Mouse (Mus musculus) forebrain, embryonic 12.5 days (tissue): ENCODE data around the gene Slc30a9. TPM values are rescaled to one million over a fixed set of nuclear protein-coding genes. Genes with fewer than 3 reads are reported as not detected.

ENCODE experiments used
- ATAC-seq: fragments of 200-750 bp; cut with Nextera tagmentation; 2 replicates; pipeline ENCODE4 v1.8.0; 2017; ENCODE audit warnings: moderate TSS enrichment; ENCODE audit not compliant: low FRiP score
- H3K27ac ChIP-seq: fragments of 300-500 bp; sonication (generic); 2 replicates; pipeline ENCODE4 v1.5.1; 2016; ENCODE audit warnings: mild to moderate bottlenecking
- H3K27me3 ChIP-seq: fragments of 300-500 bp; sonication (generic); 2 replicates; pipeline ENCODE4 v1.6.1; 2016; ENCODE audit warnings: mild to moderate bottlenecking
- H3K36me3 ChIP-seq: fragments of 300-500 bp; sonication (generic); replicated peaks from 2 replicates; pipeline ENCODE4 v1.6.1; 2016; ENCODE audit warnings: mild to moderate bottlenecking
- H3K4me1 ChIP-seq: fragments of 300-500 bp; sonication (generic); 2 replicates; pipeline ENCODE4 v1.6.1; 2016
- H3K4me2 ChIP-seq: fragments of 300-500 bp; sonication (generic); 2 replicates; pipeline ENCODE4 v1.6.1; 2016; ENCODE audit warnings: mild to moderate bottlenecking, moderate library complexity
- H3K4me3 ChIP-seq: fragments of 300-500 bp; sonication (generic); replicated peaks from 2 replicates; pipeline ENCODE4 v1.5.1; 2016; ENCODE audit warnings: mild to moderate bottlenecking
- H3K9ac ChIP-seq: fragments of 300-500 bp; sonication (generic); 2 replicates; pipeline ENCODE4 v1.6.1; 2016; ENCODE audit warnings: mild to moderate bottlenecking
- H3K9me3 ChIP-seq: fragments of 300-500 bp; sonication (generic); 2 replicates; pipeline ENCODE4 v1.6.1; 2016
- WGBS: fragments of 180-500 bp; shearing (Covaris S2); methylation state at CpG from one replicate; pipeline ENCODE4 v1.1.7; 2016; 5-methylcytosine and 5-hydroxymethylcytosine counted together
- polyA plus RNA-seq: library from polyadenylated mRNA; unstranded; fragments of >200 nt; fragmentation: Nextera tagmentation; extraction: Ambion mirVana; gene quantifications from 2 replicates; pipeline ENCODE4 v1.2.1, GENCODE M21; 2016

Gene Slc30a9
- polyA plus RNA-seq, 1 experiment from 2014 or later, result 130 TPM

GRCm38 (mm10) chr5:67340811-67341210 lies 34.1 kb downstream of the Slc30a9 start:
- Histone ChIP-seq H3K27ac (no peak overlapping the region), H3K36me3 (peaks cover 42% of the 10 kb centered on the region), H3K9ac (no peak overlapping the region), H3K4me2 (no peak overlapping the region), H3K9me3 (no peaks in the 10 kb centered on the region), H3K4me1 (no peaks in the 10 kb centered on the region), H3K27me3 (no peaks in the 10 kb centered on the region), H3K4me3 (no peak overlapping the region)
- ATAC-seq, result no peak
- 93% methylated on average over 6 of the region's 6 CpGs for WGBS

DNA sequence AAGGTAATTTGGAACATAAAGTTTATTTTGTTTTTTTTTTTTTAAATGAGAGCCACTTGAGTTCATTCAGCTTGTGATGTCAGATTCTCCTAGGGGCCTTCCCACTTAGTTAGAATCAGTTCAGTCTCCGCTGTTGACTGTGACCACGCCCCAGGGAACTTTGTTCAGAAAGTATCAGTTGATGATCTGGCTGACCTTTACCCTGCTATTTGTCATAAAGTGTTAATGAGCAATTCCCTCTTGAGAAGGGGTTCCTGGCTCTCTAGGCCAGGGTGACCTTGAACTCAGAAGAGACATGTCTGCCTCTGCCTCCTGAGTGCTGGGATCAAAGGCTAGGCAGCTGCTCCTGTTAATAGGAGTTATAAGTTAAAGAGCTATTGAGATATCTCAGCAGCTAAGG lies 40.3 kb downstream of the Slc30a9 start:
- no peak for ATAC-seq
- peaks cover 73% of the 10 kb centered on the region for H3K36me3 ChIP-seq
- WGBS, result 91% methylated on average over 2 of the region's 2 CpGs
- no peaks in the 10 kb centered on the region for H3K4me1 ChIP-seq
- H3K4me3 ChIP-seq, result no peak overlapping the region
- H3K27me3 ChIP-seq, result no peaks in the 10 kb centered on the region
- H3K27ac ChIP-seq, result no peak overlapping the region
- H3K9ac ChIP-seq, result no peak overlapping the region
- no peak overlapping the region for H3K4me2 ChIP-seq
- no peaks in the 10 kb centered on the region for H3K9me3 ChIP-seq

DNA sequence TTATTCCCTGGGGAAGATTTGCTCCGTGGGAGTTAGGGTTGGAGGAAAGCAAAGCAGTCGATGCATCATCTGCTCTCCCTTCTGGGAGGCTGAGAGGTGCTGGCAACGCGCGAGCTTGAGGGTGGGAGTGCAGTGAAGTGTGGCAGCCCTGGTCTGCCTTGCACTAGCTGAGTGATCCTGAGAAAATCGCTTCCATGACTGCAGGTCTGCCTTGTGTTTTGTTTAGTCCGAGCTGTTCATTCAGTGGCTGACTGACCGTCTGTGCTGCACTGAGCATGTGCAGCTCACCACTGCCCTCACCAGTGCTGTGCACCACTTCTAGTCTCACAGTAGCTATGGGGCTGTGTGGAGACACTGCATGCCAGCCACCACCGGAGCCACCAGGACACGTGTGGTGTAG lies 42.2 kb downstream of the Slc30a9 start:
- H3K27ac ChIP-seq, result no peak overlapping the region
- H3K9me3 ChIP-seq, result no peaks in the 10 kb centered on the region
- ATAC-seq, result no peak
- WGBS, result 80% methylated on average over 10 of the region's 10 CpGs
- H3K4me2 ChIP-seq, result no peak overlapping the region
- H3K9ac ChIP-seq, result no peak overlapping the region
- H3K27me3 ChIP-seq, result no peaks in the 10 kb centered on the region
- H3K36me3 ChIP-seq, result peaks cover 70% of the 10 kb centered on the region
- no peak overlapping the region for H3K4me3 ChIP-seq
- no peaks in the 10 kb centered on the region for H3K4me1 ChIP-seq

DNA sequence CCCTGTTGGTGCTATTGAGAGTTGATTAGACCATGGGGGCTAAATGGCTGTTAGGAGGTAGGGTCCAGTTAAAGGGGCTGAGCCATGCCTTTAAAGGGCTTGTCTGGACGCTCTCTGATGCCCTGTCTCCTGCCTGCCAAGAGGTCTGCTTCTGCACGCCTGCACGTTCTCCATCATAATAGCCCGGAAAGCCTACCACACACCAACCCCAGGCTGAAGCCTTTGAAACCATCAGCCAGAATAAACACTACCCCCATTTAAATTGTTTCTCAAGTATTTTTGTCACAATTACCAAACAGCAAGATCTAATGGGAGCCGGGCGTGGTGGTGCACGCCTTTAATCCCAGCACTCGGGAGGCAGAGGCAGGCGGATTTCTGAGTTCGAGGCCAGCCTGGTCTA lies 55.6 kb downstream of the Slc30a9 start:
- no peaks in the 10 kb centered on the region for H3K27me3 ChIP-seq
- H3K27ac ChIP-seq, result no peak overlapping the region
- H3K36me3 ChIP-seq, result no peaks in the 10 kb centered on the region
- WGBS, result 96% methylated on average over 10 of the region's 10 CpGs
- H3K4me1 ChIP-seq, result no peaks in the 10 kb centered on the region
- ATAC-seq, result no peak
- no peak overlapping the region for H3K4me2 ChIP-seq
- no peak overlapping the region for H3K9ac ChIP-seq
- no peaks in the 10 kb centered on the region for H3K9me3 ChIP-seq
- H3K4me3 ChIP-seq, result no peak overlapping the region

- ATAC-seq, result no peak
- WGBS, result 89% methylated on average over 2 of the region's 2 CpGs
- H3K9me3 ChIP-seq, result no peaks in the 10 kb centered on the region
- H3K4me3 ChIP-seq, result no peak overlapping the region
- H3K4me1 ChIP-seq, result no peaks in the 10 kb centered on the region
- no peak overlapping the region for H3K4me2 ChIP-seq
- H3K27me3 ChIP-seq, result no peaks in the 10 kb centered on the region
- H3K27ac ChIP-seq, result no peak overlapping the region
- H3K9ac ChIP-seq, result no peak overlapping the region
- H3K36me3 ChIP-seq, result no peaks in the 10 kb centered on the region
Measured at GRCm38 (mm10) chr5:67362931-67363330, 56.2 kb downstream of the Slc30a9 start.

DNA sequence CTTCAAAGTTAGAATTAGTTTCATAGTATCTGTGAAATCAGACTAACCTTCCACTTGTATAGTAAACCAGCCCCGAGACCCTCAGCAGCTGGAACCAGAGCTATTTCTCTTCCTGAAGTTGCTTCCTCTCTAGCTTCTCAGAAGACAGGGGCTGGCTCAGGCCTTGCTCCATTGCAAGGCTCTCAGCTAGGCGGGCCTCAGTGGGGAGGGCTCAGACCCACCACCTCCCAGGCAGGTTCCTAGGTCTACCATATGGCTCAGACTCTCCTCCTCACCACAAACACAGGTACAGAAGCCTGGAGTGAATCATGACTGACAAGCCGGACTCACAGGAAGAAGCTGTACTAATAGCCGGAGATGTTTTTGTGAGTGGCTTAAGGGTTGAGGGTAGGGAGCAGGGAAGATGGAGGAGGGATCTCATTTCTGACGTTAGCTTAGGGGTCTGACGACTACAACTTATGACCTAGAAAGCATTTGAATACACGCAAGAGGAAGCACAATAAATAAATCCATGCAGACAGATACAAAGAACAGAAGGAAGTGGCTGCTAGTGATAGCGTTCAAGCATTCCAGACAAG lies 70.4 kb downstream of the Slc30a9 start:
- H3K9ac ChIP-seq, result no peak overlapping the region
- H3K27me3 ChIP-seq, result no peaks in the 10 kb centered on the region
- no peak overlapping the region for H3K4me2 ChIP-seq
- no peak overlapping the region for H3K4me3 ChIP-seq
- no peaks in the 10 kb centered on the region for H3K9me3 ChIP-seq
- WGBS, result 87% methylated on average over 8 of the region's 8 CpGs
- ATAC-seq, result no peak
- H3K27ac ChIP-seq, result no peak overlapping the region
- no peaks in the 10 kb centered on the region for H3K36me3 ChIP-seq
- no peaks in the 10 kb centered on the region for H3K4me1 ChIP-seq

DNA sequence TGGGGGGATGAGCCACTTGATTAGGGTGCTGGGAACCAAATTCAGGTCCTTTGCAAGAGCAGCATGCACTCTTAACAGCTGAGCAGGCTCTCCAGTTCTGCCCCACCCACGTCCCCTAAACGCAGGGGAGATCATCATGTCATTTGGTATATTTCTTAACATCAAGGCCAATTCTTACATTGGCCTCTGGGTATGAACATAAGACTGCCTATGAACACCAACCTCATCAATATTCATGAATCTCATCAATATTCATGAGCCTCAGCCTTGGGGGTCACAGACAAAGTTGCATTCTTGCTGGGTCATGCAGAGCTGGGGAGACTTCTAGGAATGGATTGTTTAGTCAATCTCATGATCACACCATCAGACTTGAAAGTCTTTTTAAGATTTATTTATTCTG lies 74.9 kb downstream of the Slc30a9 start:
- 68% methylated on average over 2 of the region's 2 CpGs for WGBS
- Histone ChIP-seq H3K27ac (no peak overlapping the region), H3K27me3 (no peaks in the 10 kb centered on the region), H3K4me2 (no peak overlapping the region), H3K9ac (no peak overlapping the region), H3K36me3 (no peaks in the 10 kb centered on the region), H3K4me3 (no peak overlapping the region), H3K4me1 (no peaks in the 10 kb centered on the region), H3K9me3 (no peaks in the 10 kb centered on the region)
- ATAC-seq, result 0 out of 2 replicates have a peak, but pooled peaks have one; percentile 30

- WGBS, result 85% methylated on average over 7 of the region's 7 CpGs
- Histone ChIP-seq H3K4me2 (no peak overlapping the region), H3K36me3 (no peaks in the 10 kb centered on the region), H3K9me3 (no peaks in the 10 kb centered on the region), H3K4me1 (no peaks in the 10 kb centered on the region), H3K4me3 (no peak overlapping the region), H3K27me3 (no peaks in the 10 kb centered on the region), H3K27ac (no peak overlapping the region), H3K9ac (no peak overlapping the region)
- ATAC-seq, result no peak
Measured at GRCm38 (mm10) chr5:67382556-67382955, 75.8 kb downstream of the Slc30a9 start.

DNA sequence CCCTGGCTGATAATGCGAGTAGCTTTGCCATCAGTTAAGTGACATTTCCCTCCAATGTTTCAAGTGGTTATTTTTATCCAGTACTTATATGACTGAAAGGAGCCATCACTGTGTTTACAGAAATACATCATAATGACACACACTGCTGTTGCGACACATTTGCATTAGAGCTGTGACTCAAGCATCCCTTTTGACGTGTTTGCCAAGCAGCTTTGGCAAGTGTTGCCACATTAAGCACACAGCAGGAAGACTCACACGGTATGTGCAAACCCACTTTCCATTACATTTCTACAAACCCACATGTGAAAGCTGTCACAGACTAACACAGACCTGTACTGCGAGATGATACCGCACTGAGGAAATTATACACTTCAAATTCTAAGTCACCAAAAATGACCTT lies 87.2 kb downstream of the Slc30a9 start:
- Histone ChIP-seq H3K4me3 (no peak overlapping the region), H3K9me3 (no peaks in the 10 kb centered on the region), H3K27ac (no peak overlapping the region), H3K27me3 (no peaks in the 10 kb centered on the region), H3K4me1 (no peaks in the 10 kb centered on the region), H3K9ac (no peak overlapping the region), H3K36me3 (peaks cover 4% of the 10 kb centered on the region; the same call in 1 of the 2 replicates), H3K4me2 (no peak overlapping the region)
- 90% methylated on average over 6 of the region's 6 CpGs for WGBS
- ATAC-seq, result no peak

- H3K9ac ChIP-seq, result no peak overlapping the region
- H3K4me1 ChIP-seq, result peaks cover 3% of the 10 kb centered on the region; the same call in 1 of the 2 replicates
- no peak overlapping the region for H3K4me2 ChIP-seq
- no peak overlapping the region for H3K4me3 ChIP-seq
- no peak overlapping the region for H3K27ac ChIP-seq
- no peak for ATAC-seq
- peaks cover 4% of the 10 kb centered on the region; the same call in 1 of the 2 replicates for H3K36me3 ChIP-seq
- 93% methylated on average over 11 of the region's 11 CpGs for WGBS
- H3K9me3 ChIP-seq, result no peaks in the 10 kb centered on the region
- H3K27me3 ChIP-seq, result no peaks in the 10 kb centered on the region
Measured at GRCm38 (mm10) chr5:67395211-67395851, 88.6 kb downstream of the Slc30a9 start.

- Histone ChIP-seq H3K9ac (no peak overlapping the region), H3K27ac (no peak overlapping the region), H3K9me3 (no peaks in the 10 kb centered on the region), H3K36me3 (peaks cover 4% of the 10 kb centered on the region; the same call in 1 of the 2 replicates), H3K4me1 (peaks cover 7% of the 10 kb centered on the region), H3K27me3 (no peaks in the 10 kb centered on the region), H3K4me2 (no peak overlapping the region), H3K4me3 (no peak overlapping the region)
- no peak for ATAC-seq
- 88% methylated on average over 14 of the region's 14 CpGs for WGBS
Measured at GRCm38 (mm10) chr5:67397186-67397585, 90.4 kb downstream of the Slc30a9 start.

DNA sequence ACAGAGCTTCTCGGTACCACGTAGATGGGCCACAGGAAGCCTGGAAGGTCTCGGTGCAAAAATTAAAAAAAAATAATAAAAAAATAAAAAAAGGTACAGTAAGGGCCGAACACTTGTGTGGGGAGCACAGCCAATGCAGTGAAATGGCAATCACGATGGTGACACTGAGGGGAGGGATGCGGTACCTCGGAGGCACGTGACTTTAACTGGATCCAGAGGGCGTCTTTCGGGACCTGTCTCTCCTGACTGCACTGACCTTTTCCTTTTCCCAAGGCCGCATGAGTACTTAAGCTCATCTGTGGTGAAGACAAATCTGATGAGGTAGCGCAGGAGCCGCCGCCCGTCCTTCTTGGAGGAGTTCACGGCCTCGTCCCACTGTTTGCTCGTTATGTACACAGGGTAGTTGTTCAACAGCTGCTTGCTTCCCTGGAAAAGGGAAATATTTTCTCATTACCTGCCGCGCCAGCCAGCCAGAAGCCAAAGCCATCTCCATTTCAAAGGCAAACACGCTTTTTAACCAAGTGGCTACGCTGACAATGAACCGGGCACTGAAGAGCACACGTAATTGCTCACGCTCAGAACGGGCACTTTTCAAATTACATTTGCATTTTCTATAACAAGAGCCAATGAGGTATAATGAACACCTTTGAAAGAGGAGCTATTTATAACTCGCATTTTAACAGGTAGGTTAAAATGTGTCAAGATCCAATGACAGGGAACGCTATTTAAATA lies 93.3 kb downstream of the Slc30a9 start:
- Histone ChIP-seq H3K9ac (no peak overlapping the region), H3K4me2 (peak overlapping the region; percentile 37), H3K9me3 (no peaks in the 10 kb centered on the region), H3K27me3 (no peaks in the 10 kb centered on the region), H3K4me1 (peaks cover 7% of the 10 kb centered on the region), H3K36me3 (peaks cover 4% of the 10 kb centered on the region; the same call in 1 of the 2 replicates), H3K4me3 (no peak overlapping the region), H3K27ac (no peak overlapping the region)
- WGBS, result 57% methylated on average over 28 of the region's 28 CpGs
- ATAC-seq, result peak; percentile 77; the same call in 1 of the 2 replicates
